Mouse (Mus musculus): Measurements from ENCODE around the gene Jak1.
A peak's percentile ranks its signal among the peaks of the same experiment; 100 is the strongest.

Gene Jak1

GRCm38 (mm10) chr4:101264741-101265513 is at the start of gene Jak1:
Gene Jak1 (minus strand): TSS chr4:101265282.
- peak; percentile 99 for DNase-seq (ENCODE audit: low read depth)

GRCm38 (mm10) chr4:101312055-101312454 is 47.0 kb upstream of the Jak1 start:
- DNase-seq (ENCODE audit: low read depth) = no peak

GRCm38 (mm10) chr4:101308166-101308565 is 43.1 kb upstream of the Jak1 start:
- no peak for DNase-seq (ENCODE audit: low read depth)

GRCm38 (mm10) chr4:101307286-101307685 is 42.2 kb upstream of the Jak1 start:
- DNase-seq (ENCODE audit: low read depth) = no peak

- peak; percentile 73 for DNase-seq (ENCODE audit: low read depth)
Measured at GRCm38 (mm10) chr4:101306132-101306915, 41.2 kb upstream of the Jak1 start.

- DNase-seq (ENCODE audit: low read depth) = peak; percentile 66
Measured at GRCm38 (mm10) chr4:101305126-101305525, 40.0 kb upstream of the Jak1 start.

GRCm38 (mm10) chr4:101304114-101304513 is 39.0 kb upstream of the Jak1 start:
- no peak for DNase-seq (ENCODE audit: low read depth)

- no peak for DNase-seq (ENCODE audit: low read depth)
Measured at GRCm38 (mm10) chr4:101300392-101300910, 35.4 kb upstream of the Jak1 start.

GRCm38 (mm10) chr4:101298311-101298990 is 33.4 kb upstream of the Jak1 start:
- DNase-seq (ENCODE audit: low read depth) = no peak

- no peak for DNase-seq (ENCODE audit: low read depth)
Measured at GRCm38 (mm10) chr4:101296836-101297235, 31.8 kb upstream of the Jak1 start.

- no peak for DNase-seq (ENCODE audit: low read depth)
Measured at GRCm38 (mm10) chr4:101295788-101296187, 30.7 kb upstream of the Jak1 start.

GRCm38 (mm10) chr4:101293661-101294060 is 28.6 kb upstream of the Jak1 start:
- no peak for DNase-seq (ENCODE audit: low read depth)

GRCm38 (mm10) chr4:101292736-101293541 is 27.9 kb upstream of the Jak1 start:
- peak; percentile 67 for DNase-seq (ENCODE audit: low read depth)

GRCm38 (mm10) chr4:101292028-101292735 is 27.1 kb upstream of the Jak1 start:
- peak; percentile 93 for DNase-seq (ENCODE audit: low read depth)

GRCm38 (mm10) chr4:101288292-101288691 is 23.2 kb upstream of the Jak1 start:
- DNase-seq (ENCODE audit: low read depth) = no peak

- DNase-seq (ENCODE audit: low read depth) = no peak
Measured at GRCm38 (mm10) chr4:101286562-101286961, 21.5 kb upstream of the Jak1 start.

- DNase-seq (ENCODE audit: low read depth) = no peak
Measured at GRCm38 (mm10) chr4:101285906-101286432, 20.9 kb upstream of the Jak1 start.

GRCm38 (mm10) chr4:101283938-101284337 is 18.9 kb upstream of the Jak1 start:
- peak; percentile 21 for DNase-seq (ENCODE audit: low read depth)

GRCm38 (mm10) chr4:101282237-101282636 is 17.2 kb upstream of the Jak1 start:
- no peak for DNase-seq (ENCODE audit: low read depth)

GRCm38 (mm10) chr4:101280119-101280518 is 15.0 kb upstream of the Jak1 start:
- no peak for DNase-seq (ENCODE audit: low read depth)

All from NIH3T3 (cell line).